Mouse (Mus musculus) adrenal gland, adult 8-10 months (tissue): ENCODE results near the gene Pde12. TPM values are rescaled to one million over a fixed set of nuclear protein-coding genes. Genes with fewer than 3 reads are reported as not detected.
"Not testable (repeated sequence)": the region's sequence is repeated elsewhere in the genome, so short reads cannot be mapped to it uniquely, and the experiment has no call there.

ENCODE experiments used
- DNase-seq: peaks from one replicate; pipeline ENCODE4 v3.0.0; 2022
- total RNA-seq, 4 experiments: library from RNA; stranded (reverse); gene quantifications; 2 replicates each; pipeline ENCODE4 v1.2.4; 2022

Gene Pde12
- 10 to 100 TPM in 2 of 4 experiments, 1 to 10 TPM in 2; 9.7 to 11.6 (median 10.4) TPM for total RNA-seq

DNA sequence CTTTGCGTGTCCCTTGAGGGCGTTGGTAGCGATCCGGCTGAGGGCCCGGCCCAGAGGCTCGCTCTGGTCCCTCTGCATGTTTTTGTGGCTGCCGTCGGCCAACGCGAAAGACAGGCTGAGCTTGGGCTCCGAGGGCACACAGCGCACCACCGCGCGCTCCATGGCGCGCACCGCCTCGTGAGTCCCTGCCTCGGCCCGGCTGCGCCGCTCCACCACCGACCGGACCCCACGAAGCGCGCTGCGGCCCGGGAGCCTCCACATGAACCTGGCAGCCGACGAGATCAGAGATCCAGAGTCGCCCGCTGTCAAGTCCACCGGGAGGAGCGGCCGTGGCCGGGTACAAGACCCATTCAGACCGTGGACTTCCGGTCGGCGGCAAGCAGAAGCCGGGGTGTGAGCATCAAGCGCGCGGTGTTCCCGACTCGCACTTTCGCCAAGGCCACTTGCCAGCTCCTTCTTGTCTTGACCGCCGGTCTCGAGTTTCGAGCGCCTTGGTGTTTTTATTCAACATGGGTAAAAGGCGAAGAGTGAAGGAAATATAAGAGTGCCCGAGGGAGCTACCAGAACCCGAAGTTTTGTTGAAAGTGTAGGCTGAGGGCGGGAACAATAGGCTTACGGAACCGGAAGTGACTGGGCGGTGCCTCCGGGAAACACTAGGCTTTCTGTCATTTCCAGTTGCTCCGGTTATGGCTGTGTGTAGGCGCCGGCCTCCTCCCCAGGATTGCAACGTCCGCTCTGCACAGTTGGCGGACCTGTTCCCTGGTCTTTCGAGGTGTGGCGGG, at the start of gene Pde12:
Gene Pde12, minus strand, starts transcription at position 592 of the 782 bp plus-strand sequence.
- peak; percentile 80 for DNase-seq

DNA sequence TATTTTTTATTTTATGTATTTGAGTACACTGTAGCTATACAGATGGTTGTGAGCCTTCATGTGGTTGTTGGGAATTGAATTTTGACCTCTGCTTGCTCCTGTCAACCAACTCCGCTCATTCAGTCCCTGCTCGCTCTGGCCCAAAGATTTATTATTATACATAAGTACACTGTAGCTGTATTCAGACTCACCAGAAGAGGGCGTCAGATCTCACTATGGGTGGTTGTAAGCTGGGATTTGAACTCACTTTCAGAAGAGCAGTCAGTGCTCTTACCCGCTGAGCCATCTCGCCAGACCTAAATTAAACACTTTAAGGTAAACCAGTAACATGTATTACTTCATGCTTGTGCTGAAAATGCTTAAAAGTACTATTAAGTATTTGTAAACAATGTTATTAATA, 35.6 kb upstream of the Pde12 start:
- DNase-seq, result not testable (repeated sequence)

DNA sequence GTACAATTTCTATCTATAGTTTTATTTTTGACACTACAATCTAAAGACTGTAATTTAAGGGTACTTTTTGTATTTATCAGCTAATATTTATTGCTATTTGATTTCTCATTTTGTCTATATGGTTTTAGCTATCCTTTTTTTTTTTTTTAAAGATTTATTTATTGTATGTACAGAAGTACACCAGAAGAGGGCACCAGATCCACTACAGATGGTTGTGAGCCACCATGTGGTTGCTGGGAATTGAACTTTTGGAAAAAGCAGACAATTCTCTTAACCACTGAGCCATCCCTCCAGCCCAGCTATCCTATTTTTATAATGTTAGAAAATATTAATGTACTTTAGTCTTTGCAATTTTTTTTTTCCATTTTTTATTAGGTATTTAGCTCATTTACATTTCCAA, 28.2 kb upstream of the Pde12 start:
- DNase-seq, result no peak

DNA sequence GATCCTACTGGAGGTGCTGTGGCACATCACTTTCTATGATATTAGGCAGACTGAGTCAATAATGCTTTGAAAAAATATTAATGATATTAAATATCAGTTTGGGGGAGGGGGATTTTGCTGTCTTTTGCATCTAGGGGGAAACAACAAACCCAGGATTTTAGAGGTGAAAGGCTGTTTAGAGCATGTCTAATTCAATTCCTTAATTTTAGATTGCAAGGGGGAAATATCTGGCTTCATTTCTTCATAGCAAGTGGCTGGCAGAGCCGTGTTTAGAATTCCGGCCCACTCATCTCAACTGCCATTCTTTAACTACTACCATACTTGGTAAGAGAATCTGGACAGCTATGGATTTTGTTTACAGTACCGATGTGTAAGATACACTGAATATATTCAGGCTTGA, 23.3 kb upstream of the Pde12 start, which contains the start of gene Dnah12:
Gene Dnah12, plus strand, starts transcription at position 301 of the 400 bp plus-strand sequence.
- DNase-seq, result no peak

DNA sequence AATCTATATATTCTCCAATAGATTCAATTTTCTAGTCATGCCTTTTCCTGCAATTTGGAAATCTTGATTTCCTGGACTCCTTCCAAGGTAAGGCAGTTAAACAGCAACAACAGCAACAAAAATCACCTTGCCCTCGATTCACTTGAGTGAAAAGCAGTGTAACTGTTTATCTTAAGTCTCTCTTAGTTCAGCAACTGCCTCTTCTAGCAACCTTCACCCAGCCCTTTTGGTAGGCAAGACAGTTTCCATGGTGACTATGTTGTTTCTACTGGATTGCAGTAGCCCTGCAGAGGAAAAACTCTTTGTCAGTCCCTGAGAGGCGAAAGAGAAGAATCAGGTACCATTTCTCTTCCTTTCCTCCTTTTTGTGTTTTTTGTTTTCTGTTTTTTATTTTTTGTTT, 21.7 kb upstream of the Pde12 start:
- DNase-seq, result no peak

DNA sequence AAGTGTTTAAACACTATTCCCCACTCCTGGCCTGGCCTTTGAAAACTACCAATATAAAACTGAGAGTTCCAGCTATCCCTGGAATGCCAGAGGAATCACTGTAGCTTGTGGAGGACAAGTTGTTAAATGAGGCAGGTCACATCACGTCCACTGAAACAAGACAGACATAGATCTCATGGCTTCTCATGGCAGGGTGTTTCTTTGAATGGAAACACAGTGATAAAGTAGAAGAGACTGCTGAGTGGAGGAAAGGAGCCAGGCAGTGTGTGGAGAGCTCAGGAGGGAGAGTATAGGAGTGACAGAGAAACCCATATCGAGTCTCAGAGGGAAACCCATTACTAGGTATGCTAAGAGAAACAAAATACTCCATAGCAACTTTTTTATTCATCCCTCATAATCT, 21.0 kb upstream of the Pde12 start:
- no peak for DNase-seq

DNA sequence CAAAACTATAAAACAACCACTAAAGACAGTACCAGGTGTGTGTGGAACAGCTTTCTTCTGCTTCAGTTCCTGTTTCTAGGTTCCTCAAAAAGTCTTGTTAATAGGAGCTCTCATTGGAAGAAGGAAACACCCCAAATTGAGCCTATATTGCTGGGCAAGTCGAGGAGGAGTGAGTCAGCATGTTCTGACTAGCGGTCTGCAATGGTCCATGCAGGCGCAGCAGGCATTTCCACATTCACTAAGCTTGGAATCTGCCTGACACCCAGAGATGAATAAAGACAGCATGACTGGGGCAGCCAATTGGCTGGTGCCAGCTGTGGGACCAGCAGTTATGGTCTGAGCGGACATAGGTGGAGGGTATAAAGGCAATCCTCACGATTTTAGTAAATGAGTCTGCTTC, 6.1 kb upstream of the Pde12 start:
- no peak for DNase-seq

DNA sequence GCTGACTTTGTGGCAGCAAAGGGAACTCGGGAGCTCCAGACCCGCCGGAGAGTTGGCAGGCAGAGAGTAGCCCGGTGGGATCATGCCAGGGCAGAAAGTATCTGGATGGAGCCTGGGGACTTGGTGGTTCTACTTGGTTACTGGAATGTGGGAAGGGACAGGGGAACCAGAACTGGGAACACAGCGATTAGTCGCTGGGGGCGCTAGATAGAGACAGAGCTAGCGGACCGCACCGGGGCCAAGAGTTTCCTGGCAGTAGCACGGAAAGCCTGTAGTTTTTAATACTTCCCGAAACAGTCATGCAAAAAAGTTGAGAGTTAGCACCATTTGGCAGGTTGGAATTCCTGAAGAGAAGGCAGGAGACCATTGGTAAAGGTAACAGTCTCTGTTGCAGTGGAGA, 5.7 kb upstream of the Pde12 start:
- DNase-seq, result no peak

DNA sequence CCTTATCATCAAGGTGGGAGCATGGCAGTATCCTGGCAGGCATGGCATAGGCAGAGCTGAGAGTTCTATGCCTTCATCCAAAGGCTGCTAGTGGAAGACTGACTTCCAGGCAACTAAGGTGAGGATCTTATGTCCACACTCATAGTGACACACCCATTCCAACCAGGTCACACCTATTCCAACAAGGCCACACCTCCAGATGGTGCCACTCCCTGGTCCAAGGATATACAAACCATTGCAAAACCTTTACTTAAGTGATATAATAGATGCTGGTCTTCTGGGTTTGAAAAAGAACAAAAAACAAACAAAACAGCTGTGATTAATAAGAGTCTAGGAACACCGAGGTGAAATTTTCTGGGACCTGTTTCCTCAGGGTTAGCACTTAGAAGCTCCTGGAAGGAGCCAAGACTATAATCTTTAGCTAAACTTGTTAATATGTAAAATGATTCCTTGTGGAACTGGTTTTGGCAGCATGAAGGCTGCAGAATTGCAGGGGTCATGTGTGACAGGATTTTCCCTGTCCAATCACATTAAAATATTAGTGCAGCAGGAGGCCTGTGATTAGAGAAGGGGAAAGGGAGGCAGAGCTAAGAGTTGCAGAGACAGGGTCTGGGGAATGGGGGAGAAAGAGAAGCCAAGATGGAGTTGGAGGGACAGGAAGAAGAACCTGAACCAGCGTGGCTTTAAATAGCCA, 4.9 kb upstream of the Pde12 start:
- DNase-seq, result not testable (repeated sequence)

DNA sequence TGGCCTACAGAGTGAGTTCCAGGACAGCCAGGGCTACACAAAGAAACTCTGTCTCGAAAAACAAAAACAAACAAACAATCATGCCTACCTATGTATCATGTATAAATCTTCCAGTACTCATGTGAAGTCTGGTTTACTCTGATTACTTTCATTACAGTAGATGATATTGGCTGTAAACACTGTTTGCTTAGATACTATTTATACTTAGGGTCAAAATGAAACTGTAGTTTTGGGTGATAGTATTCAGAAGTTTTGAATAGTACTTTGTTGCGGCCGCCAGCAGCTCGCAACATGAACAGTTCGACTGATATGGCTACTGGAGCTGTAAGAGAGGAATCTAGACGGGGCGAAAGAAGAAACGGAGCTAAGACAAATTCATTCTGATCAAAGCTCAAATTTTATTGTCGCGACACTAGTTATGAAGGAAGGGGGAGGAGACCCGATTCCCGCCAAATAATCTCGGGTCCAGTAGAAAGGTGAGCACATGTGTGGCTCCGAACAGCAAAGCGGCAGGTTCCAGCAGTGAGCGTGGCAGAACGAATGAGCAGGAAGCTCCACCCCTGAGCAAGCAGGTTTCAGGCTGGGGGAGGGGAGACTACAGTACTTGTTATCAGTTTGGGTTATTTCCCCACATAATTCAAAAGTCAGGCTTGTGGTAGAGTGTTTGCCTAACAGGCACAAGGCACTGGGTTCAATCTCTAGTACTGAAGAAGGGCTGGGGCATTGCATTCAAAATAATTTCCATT, 2.4 kb upstream of the Pde12 start:
- not testable (repeated sequence) for DNase-seq

DNA sequence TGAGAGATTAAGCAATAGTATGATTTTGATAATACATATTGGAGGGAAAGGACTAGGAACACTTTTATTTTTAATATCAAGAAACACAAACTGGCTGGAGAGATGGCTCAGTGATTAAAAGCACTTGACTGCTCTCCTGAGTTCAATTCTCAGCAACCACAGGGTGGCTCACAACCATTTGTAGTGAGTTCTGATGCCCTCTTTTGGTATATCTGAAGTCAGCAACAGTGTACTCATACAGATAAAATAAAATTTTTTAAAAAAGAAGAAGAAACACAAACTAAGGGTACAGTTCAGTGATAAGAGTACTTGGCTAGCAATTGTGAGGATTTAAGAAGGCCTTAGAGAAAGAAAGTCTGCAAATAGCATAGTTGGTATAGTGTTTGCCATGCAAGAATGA, 1.3 kb upstream of the Pde12 start:
- no peak for DNase-seq

DNA sequence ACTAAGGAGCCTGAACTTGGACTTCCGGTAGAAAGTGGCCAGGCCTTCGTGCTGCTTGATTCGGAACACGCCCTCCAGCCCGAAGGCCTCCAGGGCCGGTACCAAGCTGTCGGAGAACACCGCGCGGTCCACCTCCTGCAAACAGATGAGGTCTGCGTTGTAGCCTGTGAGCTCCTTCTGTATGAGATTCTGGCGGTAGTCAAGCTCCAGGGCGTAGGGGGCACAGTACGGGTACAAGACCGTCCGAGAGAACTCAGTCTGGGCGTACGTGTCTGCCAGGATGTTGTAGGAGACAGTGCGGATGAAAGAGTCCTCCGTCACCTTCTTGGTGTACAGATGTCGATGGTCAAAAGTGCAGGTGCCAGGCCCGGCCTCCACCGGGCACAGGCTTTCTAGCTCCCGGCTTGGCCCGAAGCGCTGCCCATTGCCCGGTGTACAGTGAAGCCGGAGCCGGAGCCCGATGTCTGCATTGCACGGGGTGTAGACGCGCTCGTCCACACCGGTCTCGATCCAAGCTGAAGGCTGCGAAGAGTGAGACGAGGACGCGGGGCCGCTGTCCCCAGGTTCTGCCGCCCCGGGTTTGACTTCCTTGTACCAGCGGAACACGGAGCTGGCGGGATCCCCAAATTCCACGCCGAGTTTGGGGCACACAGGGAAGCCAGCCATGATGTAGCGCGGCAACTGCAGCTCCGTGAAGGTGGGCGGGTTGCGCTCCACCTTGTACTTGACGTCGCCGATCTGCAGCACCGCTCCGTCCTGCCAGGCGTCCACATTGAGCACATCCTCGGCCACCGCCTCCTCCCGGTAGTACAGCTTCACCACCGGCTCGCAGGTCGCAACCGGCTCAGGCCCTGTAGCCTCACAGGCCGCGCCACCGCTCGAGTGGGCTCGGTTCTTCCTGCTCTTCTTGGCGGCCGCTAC, 1.1 kb downstream of the Pde12 start:
- DNase-seq, result peak; percentile 30

DNA sequence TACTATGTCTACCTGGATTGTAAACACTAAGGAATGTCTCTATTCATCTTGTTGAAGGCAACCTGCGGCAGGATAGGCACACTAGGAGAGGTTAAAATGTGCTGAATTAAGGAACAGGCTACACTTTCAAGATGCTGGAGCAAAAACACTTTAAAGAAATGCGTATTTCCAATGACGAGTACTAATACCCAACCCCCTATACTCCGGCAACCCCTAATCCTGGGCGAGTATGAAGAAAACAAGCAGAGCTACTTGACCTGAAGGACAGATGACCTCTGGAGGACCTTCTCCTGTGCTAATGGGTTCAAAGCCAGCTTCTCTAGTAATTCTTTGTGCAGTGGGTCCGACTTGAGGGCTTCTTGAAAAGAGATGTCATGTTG, 1.7 kb downstream of the Pde12 start:
- no peak for DNase-seq

DNA sequence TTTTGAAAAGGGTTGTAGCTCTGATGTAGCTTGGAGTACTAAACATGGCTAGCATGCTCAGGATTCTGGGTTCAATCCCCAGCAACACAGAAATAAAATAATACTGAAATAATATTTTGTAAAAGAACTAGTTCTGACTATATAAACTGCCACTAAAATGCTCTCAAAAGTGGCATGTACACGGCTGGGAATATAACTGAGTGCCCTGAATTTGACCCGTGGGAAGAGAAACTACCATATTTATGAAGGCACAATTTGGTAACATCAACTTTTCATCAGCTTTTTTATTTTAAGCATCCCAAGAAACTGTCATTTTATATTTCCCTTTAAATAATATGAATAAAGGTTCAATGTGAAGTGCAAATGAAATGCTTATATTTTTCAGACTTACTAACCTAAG, 5.8 kb downstream of the Pde12 start:
- DNase-seq, result no peak

DNA sequence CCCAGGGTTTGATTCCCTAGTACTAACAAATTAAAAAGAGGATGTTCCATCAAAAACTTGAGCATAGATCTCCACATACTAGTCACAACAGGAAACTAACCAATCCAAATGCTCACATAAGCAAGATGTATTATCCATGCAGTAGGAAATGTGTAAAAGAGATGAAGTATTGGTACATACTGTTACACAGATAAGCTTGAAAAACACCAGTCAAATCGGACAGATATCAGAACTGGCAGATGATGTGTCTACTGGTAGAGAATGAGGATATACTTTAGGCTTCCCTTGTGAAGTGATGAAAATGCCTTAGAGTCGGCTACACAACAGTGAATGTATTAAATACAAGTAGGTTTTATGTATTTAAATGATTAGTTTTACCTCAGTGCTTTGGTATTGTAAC, 7.2 kb downstream of the Pde12 start:
- DNase-seq, result no peak

DNA sequence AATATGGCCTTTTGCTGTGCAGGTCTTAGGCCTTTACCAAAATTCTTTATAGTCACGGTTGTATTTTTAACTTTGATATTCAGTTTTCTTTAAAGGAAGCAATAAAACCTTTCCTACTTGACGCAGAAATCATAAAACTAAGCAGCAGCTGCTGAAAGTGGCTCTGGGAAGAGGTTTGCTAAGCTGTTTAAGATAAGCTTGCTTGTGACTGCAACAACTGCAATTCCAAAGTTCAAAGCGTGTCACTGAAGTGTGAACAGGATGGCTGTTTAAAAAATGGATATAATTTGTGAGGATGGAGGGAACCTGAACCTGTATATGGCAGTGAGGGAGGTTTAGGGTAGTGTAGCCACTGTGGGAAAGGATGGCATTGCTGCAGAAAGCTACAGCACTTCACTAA, 7.7 kb downstream of the Pde12 start:
- DNase-seq, result no peak

DNA sequence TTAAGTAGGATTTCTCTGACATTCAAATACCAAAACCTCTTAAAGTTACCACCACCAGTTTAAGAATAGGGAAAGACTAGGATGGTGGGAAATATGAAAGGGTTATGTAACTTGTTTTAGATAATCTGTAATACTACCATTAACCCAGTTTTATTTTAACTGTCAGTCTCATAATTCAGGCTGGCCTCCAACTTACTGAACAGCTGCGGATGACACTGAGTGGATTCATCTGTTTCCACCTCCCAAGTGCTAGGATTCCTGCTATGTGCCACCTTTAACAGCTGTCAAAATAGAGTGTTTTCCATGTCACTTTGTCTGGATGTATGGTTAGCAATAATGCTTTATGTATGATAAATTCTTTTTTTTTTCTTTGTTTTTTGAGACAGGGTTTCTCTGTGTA, 9.4 kb downstream of the Pde12 start:
- no peak for DNase-seq

DNA sequence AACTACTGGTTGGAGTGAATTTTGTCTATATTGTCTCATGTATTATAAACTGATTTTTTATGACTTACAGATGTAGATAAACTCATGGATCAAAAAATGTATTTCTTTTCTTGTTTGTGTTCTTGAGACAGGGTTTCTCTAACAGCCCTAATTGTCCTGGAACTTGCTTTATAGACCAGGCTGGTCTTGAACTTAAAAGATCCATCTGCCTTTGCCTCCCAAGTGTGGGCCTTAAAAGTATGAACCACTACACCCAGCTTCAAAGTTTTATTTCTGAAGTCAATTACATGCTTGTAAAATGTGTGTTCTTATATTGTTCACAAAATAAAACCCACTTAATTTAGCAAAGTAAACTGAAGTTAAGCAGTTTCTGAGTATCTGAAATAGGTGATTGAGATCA, 11.5 kb downstream of the Pde12 start:
- DNase-seq, result no peak

DNA sequence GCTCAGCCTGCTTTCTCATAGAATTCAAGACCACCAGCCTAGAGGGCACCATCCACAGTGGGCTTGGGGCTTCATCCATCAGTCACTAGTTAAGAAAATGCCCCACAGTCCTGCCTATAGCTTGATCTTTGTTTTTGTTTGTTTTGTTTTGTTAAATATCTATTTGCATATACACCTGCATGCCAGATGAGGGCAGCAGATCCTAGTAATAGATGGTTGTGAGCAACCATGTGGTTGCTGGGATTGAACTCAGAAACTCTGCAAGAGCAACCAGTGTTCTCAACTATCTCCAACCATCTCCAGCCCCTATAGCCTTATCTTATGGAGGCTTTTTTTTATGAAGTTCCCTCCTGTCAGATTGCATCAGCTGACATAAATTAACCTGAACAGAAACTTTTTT, 17.8 kb downstream of the Pde12 start:
- DNase-seq, result no peak

DNA sequence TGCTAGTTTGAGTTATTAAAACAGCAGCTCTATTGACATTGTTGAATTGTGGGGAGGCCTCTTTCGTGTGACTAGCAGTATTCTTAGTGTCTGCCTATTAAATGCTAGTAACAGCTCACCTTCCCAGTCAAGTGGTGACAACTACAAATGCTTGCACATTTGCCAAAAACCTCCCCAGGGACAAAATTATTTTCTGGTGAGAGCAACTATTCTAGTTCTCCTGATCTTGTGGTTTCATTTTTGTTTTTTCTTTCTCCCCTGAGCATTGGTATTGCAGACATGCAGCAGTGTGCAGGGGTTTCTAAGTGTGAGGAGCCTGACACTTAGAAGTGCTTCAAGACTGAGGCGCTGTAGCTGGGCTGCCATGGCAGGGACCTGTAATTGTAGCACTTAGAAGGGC, 21.9 kb downstream of the Pde12 start:
- DNase-seq, result no peak

DNA sequence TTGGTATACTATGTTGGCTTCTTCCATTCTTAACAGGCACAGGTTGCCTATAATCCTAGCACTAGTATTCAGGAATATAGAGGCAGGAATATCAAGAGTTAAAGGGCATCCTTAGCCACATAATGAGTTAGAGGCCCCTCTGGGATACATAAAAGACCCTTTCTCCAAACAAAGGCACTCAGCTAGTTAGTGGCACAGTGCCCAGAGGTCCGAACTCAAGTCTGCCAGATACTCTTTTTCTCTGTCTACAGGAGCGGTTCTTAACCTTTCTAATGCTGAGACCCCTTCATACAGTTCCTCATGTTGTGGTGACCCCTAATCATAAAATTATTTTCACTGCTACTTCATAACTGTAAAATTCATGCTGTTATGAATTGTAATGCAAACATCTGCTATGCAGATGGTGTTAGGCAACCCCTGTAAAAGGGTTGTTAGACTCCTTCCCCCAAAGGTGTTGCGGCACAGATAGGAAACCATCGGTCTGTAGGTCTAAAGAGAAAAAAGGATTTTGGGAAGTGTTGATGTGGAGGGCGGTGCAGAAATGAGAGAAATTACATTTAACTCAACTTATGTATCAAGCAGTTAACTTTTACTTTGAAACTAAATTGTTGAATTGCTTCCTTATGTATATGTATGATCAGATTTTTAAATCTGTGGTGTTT, 23.6 kb downstream of the Pde12 start:
- DNase-seq, result no peak
